Mouse (Mus musculus) kidney, adult 10 weeks (tissue): ENCODE measurements around the gene Otol1. TPM values are rescaled to one million over a fixed set of nuclear protein-coding genes. Genes with fewer than 3 reads are reported as not detected.

Experiments
- polyA plus RNA-seq: library from polyadenylated mRNA; stranded (reverse); fragments of 350-450 nt; fragmentation: Illumina TruSeq; extraction: RNeasy Lipid Tissue Mini Kit (QIAGEN cat#74804); gene quantifications from one replicate; pipeline ENCODE4 v1.2.3, GENCODE M21; 2014; ENCODE audit warnings: low read depth, low replicate concordance

The Otol1 gene
- polyA plus RNA-seq: not detected

GRCm38 (mm10) chr3:70007313-70007712, at the start of gene Otol1:
Gene Otol1 (plus strand): TSS chr3:70007613.

Other genes starting within 250 kb of the Otol1 start
- 12.8 TPM for gene Sptssb, start 147.7 kb upstream of the Otol1 start, polyA plus RNA-seq